Mouse (Mus musculus): ENCODE measurements at regions not wholly inside any gene's neighbourhood (a gene's known extent, or its start where the extent isn't known, plus 50 kb on each side); places are given as distances from the start of the nearest gene placed in this dataset.

- DNase-seq, result no peak
These were observed 157.5 kb upstream of the B3gat1 start for GRCm38 (mm10) chr9:26575990-26576389.

- DNase-seq, result no peak
These were observed 131.5 kb upstream of the B3gat1 start for GRCm38 (mm10) chr9:26601979-26602378.

GRCm38 (mm10) chr9:26604552-26604951, 129.0 kb upstream of the B3gat1 start:
- DNase-seq, result no peak

- DNase-seq, result no peak
These were observed 121.7 kb upstream of the B3gat1 start for GRCm38 (mm10) chr9:26611711-26612437.

- no peak for DNase-seq
These were observed 110.6 kb upstream of the B3gat1 start for GRCm38 (mm10) chr9:26622840-26623448.

GRCm38 (mm10) chr9:26625171-26625937, 108.2 kb upstream of the B3gat1 start:
- DNase-seq, result peak; percentile 77

GRCm38 (mm10) chr9:26632891-26633650, 100.5 kb upstream of the B3gat1 start:
- DNase-seq, result no peak

GRCm38 (mm10) chr9:26635211-26635610, 98.3 kb upstream of the B3gat1 start:
- no peak for DNase-seq

GRCm38 (mm10) chr9:26638586-26638985, 94.9 kb upstream of the B3gat1 start:
- DNase-seq, result no peak

- no peak for DNase-seq
These were observed 91.2 kb upstream of the B3gat1 start for GRCm38 (mm10) chr9:26642302-26642701.

- DNase-seq, result no peak
These were observed 90.7 kb upstream of the B3gat1 start for GRCm38 (mm10) chr9:26642831-26643230.

- DNase-seq, result no peak
These were observed 84.0 kb upstream of the B3gat1 start for GRCm38 (mm10) chr9:26649506-26649905.

- no peak for DNase-seq
These were observed 80.6 kb upstream of the B3gat1 start for GRCm38 (mm10) chr9:26652920-26653319.

GRCm38 (mm10) chr9:26659366-26659765, 74.2 kb upstream of the B3gat1 start:
- DNase-seq, result no peak

- DNase-seq, result no peak
These were observed 70.0 kb upstream of the B3gat1 start for GRCm38 (mm10) chr9:26663544-26663943.

- no peak for DNase-seq
These were observed 65.7 kb upstream of the B3gat1 start for GRCm38 (mm10) chr9:26667835-26668234.

GRCm38 (mm10) chr9:26674059-26674757, 59.3 kb upstream of the B3gat1 start:
- DNase-seq, result no peak

- no peak for DNase-seq
These were observed 55.2 kb upstream of the B3gat1 start for GRCm38 (mm10) chr9:26678288-26678687.

- no peak for DNase-seq
These were observed 52.0 kb upstream of the B3gat1 start for GRCm38 (mm10) chr9:26681516-26681915.

All from cerebellum, adult 9-11 months (tissue).